ENCODE assay signal across 9 mouse cellular contexts in genomic region chr4:152263512-152264176, GRCm38 (mm10). TPM values are rescaled to one million over a fixed set of nuclear protein-coding genes. Genes with fewer than 3 reads are reported as not detected.
DNase-seq lines count a peak whose midpoint lies in the region; ATAC-seq and TF ChIP-seq lines count a peak whose summit lies in the region.
"Had no signal": no experiment of that assay in that cellular context is flagged by ENCODE, and none has a peak within 500 bp of the region (broad histone marks: within the 10 kb centered on the region; RNA-seq: fewer than 3 reads in every experiment).

No protein-coding gene starts in this region.

- TF ChIP-seq CTCF in kidney, postnatal 0 days (IDR thresholded peaks at IDR 0.05; ENCODE audit: low read depth) = no peak

- peak overlapping the region; percentile 71 for H3K4me3 ChIP-seq in megakaryocyte, embryonic 14.5 days (replicated peaks)
- H3K4me3 ChIP-seq in kidney, postnatal 0 days (replicated peaks; ENCODE audit: low read depth, low read length) = no peak overlapping the region
- H3K4me3 ChIP-seq in stomach, embryonic 14.5 days (ENCODE audit: low read depth, low read length) = no peak overlapping the region
- H3K4me3 ChIP-seq in forebrain, embryonic 14.5 days (ENCODE audit: low read depth, low read length) = no peak overlapping the region

- peak overlapping the region; percentile 28; the same call in 1 of the 2 replicates for H3K4me2 ChIP-seq in kidney, postnatal 0 days (ENCODE audit: low read length)
- H3K4me2 ChIP-seq in stomach, embryonic 14.5 days (replicated peaks; ENCODE audit: low read depth, low read length) = no peak overlapping the region
- H3K4me2 ChIP-seq in forebrain, embryonic 14.5 days (ENCODE audit: low read length) = no peak overlapping the region

- H3K27me3 ChIP-seq in megakaryocyte, embryonic 14.5 days (replicated peaks) = no peaks in the 10 kb centered on the region
- no peaks in the 10 kb centered on the region for H3K27me3 ChIP-seq in kidney, postnatal 0 days (ENCODE audit: insufficient read depth, low read length)
- no peaks in the 10 kb centered on the region for H3K27me3 ChIP-seq in stomach, embryonic 14.5 days (ENCODE audit: control insufficient read depth, insufficient read depth, low read length)
- H3K27me3 ChIP-seq in forebrain, embryonic 14.5 days (replicated peaks; ENCODE audit: control insufficient read depth, insufficient read depth, low read length) = no peaks in the 10 kb centered on the region

- H3K4me1 ChIP-seq in megakaryocyte, embryonic 14.5 days = peaks cover 71% of the 10 kb centered on the region
- peaks cover 12% of the 10 kb centered on the region for H3K4me1 ChIP-seq in kidney, postnatal 0 days (replicated peaks; ENCODE audit: insufficient read depth, low read length)
- peaks cover 11% of the 10 kb centered on the region; the same call in 1 of the 2 replicates for H3K4me1 ChIP-seq in stomach, embryonic 14.5 days (ENCODE audit: control insufficient read depth, insufficient read depth, low read length)
- 0 out of 2 replicates have a peak, but pooled peaks cover 3% of the 10 kb centered on the region for H3K4me1 ChIP-seq in forebrain, embryonic 14.5 days (ENCODE audit: control insufficient read depth, insufficient read depth, low read length)

- peak; percentile 20 for DNase-seq in adrenal gland, adult 2 months
- no peak for DNase-seq in adrenal gland, postnatal 25 days
- peak; percentile 90 for DNase-seq in kidney, postnatal 0 days (ENCODE audit: low spot score)
- no peak for DNase-seq in right cerebral cortex, adult 18-20 months
- no peak for DNase-seq in forebrain, embryonic 14.5 days (ENCODE audit: low spot score)

- H3K36me3 ChIP-seq in megakaryocyte, embryonic 14.5 days (replicated peaks; ENCODE audit: low read length) = peaks cover 91% of the 10 kb centered on the region
- no peaks in the 10 kb centered on the region for H3K36me3 ChIP-seq in kidney, postnatal 0 days (ENCODE audit: insufficient read depth, low read length)
- H3K36me3 ChIP-seq in stomach, embryonic 14.5 days (ENCODE audit: control insufficient read depth, insufficient read depth, low read length) = no peaks in the 10 kb centered on the region; the same call in 1 of the 2 replicates
- no peaks in the 10 kb centered on the region for H3K36me3 ChIP-seq in forebrain, embryonic 14.5 days (ENCODE audit: control insufficient read depth, insufficient read depth, low read length)

- 33% methylated on average over 10 of the region's 10 CpGs for WGBS in kidney, postnatal 0 days
- WGBS in stomach, embryonic 14.5 days = 33% methylated on average over 10 of the region's 10 CpGs
- 42% methylated on average over 10 of the region's 10 CpGs for WGBS in forebrain, embryonic 14.5 days

- ATAC-seq in megakaryocyte, adult 5-6 weeks (ENCODE audit: poor library complexity, severe bottlenecking) = no peak
- ATAC-seq in kidney, postnatal 0 days (replicated peaks; ENCODE audit: low FRiP score, low read depth) = peak; percentile 83
- peak; percentile 68 for ATAC-seq in stomach, embryonic 14.5 days (ENCODE audit: insufficient number of reproducible peaks, insufficient read depth, low FRiP score, low read depth)
- no peak for ATAC-seq in forebrain, embryonic 14.5 days

- no peaks in the 10 kb centered on the region for H3K9me3 ChIP-seq in megakaryocyte, embryonic 14.5 days
- no peaks in the 10 kb centered on the region for H3K9me3 ChIP-seq in kidney, postnatal 0 days (replicated peaks; ENCODE audit: low read length)
- no peaks in the 10 kb centered on the region for H3K9me3 ChIP-seq in stomach, embryonic 14.5 days (ENCODE audit: control insufficient read depth, low read depth, low read length)
- H3K9me3 ChIP-seq in forebrain, embryonic 14.5 days (replicated peaks; ENCODE audit: control insufficient read depth, low read length) = no peaks in the 10 kb centered on the region

- peak overlapping the region; percentile 37; the same call in 1 of the 2 replicates for H3K9ac ChIP-seq in kidney, postnatal 0 days (ENCODE audit: low read depth, low read length)
- H3K9ac ChIP-seq in stomach, embryonic 14.5 days (replicated peaks; ENCODE audit: low read depth, low read length) = no peak overlapping the region; the same call in 1 of the 2 replicates
- no peak overlapping the region for H3K9ac ChIP-seq in forebrain, embryonic 14.5 days (ENCODE audit: low read length)

- peak overlapping the region; percentile 50; the same call in 1 of the 2 replicates for H3K27ac ChIP-seq in kidney, postnatal 0 days
- H3K27ac ChIP-seq in stomach, embryonic 14.5 days (ENCODE audit: low read length) = no peak overlapping the region
- no peak overlapping the region for H3K27ac ChIP-seq in forebrain, embryonic 14.5 days (ENCODE audit: low read depth, low read length)

RNA-seq across cellular contexts. Expression of gene Gpr153, which starts 10.4 kb away (rescaled TPM):
- total RNA-seq in adrenal gland, adult 2 months (2021) = 1 to 10 TPM; 3.5 to 8.3 TPM
- 16.6 and 22.4 TPM in 2 replicates for polyA plus RNA-seq in adrenal gland, adult 2 months (2012; rRNA removed)
- 3.1 and 3.6 TPM in 2 replicates for total RNA-seq in adrenal gland, postnatal 25 days (2021)
- polyA plus RNA-seq in megakaryocyte, embryonic 14.5 days (2012; ENCODE audit: insufficient read depth, low replicate concordance) = 0.11 TPM in 1 of 2 replicates, not detected in the other
- total RNA-seq in megakaryocyte, adult 5-6 weeks (2015) = not detected in 2 replicates
- total RNA-seq in megakaryocyte, adult 5-6 weeks (2017) = 0.04 and 1.7 TPM in 2 replicates
- polyA plus RNA-seq in kidney, postnatal 0 days (2015; fragmentation: Nextera tagmentation; extraction: Ambion mirVana) = 4.6 and 5.2 TPM in 2 replicates
- polyA plus RNA-seq in stomach, embryonic 14.5 days (2014; fragmentation: Nextera tagmentation; extraction: Ambion mirVana) = 14.2 and 19.1 TPM in 2 replicates
- polyA plus RNA-seq in forebrain, embryonic 14.5 days (2014; fragmentation: Nextera tagmentation; extraction: Ambion mirVana) = 6.7 and 8.4 TPM in 2 replicates

RNA-seq across cellular contexts. Expression of gene Hes3, which starts 27.8 kb away (rescaled TPM):
- not detected for total RNA-seq in adrenal gland, adult 2 months (2021)
- 0.30 TPM in 1 of 2 replicates, not detected in the other for polyA plus RNA-seq in adrenal gland, adult 2 months (2012; rRNA removed)
- not detected in 2 replicates for total RNA-seq in adrenal gland, postnatal 25 days (2021)
- polyA plus RNA-seq in megakaryocyte, embryonic 14.5 days (2012; ENCODE audit: insufficient read depth, low replicate concordance) = not detected in 2 replicates
- total RNA-seq in megakaryocyte, adult 5-6 weeks (2015) = not detected in 2 replicates
- not detected in 2 replicates for total RNA-seq in megakaryocyte, adult 5-6 weeks (2017)
- polyA plus RNA-seq in kidney, postnatal 0 days (2015; fragmentation: Nextera tagmentation; extraction: Ambion mirVana) = not detected in 2 replicates
- polyA plus RNA-seq in stomach, embryonic 14.5 days (2014; fragmentation: Nextera tagmentation; extraction: Ambion mirVana) = 0.43 TPM in 1 of 2 replicates, not detected in the other
- polyA plus RNA-seq in forebrain, embryonic 14.5 days (2014; fragmentation: Nextera tagmentation; extraction: Ambion mirVana) = not detected in 2 replicates
- total RNA-seq: common myeloid progenitor, adult 5-6 weeks had no signal

RNA-seq across cellular contexts. Expression of gene Icmt, which starts 33.4 kb away (rescaled TPM):
- 10 to 100 TPM; 34.6 to 49.1 TPM for total RNA-seq in adrenal gland, adult 2 months (2021)
- 39.5 and 48.3 TPM in 2 replicates for polyA plus RNA-seq in adrenal gland, adult 2 months (2012; rRNA removed)
- total RNA-seq in adrenal gland, postnatal 25 days (2021) = 44.9 and 48.7 TPM in 2 replicates
- 5.8 and 20.7 TPM in 2 replicates for polyA plus RNA-seq in megakaryocyte, embryonic 14.5 days (2012; ENCODE audit: insufficient read depth, low replicate concordance)
- total RNA-seq in megakaryocyte, adult 5-6 weeks (2015) = 8.7 and 9.3 TPM in 2 replicates
- 9.7 and 11.9 TPM in 2 replicates for total RNA-seq in megakaryocyte, adult 5-6 weeks (2017)
- 20.0 and 23.6 TPM in 2 replicates for polyA plus RNA-seq in kidney, postnatal 0 days (2015; fragmentation: Nextera tagmentation; extraction: Ambion mirVana)
- 20.2 and 22.6 TPM in 2 replicates for polyA plus RNA-seq in stomach, embryonic 14.5 days (2014; fragmentation: Nextera tagmentation; extraction: Ambion mirVana)
- 13.2 and 18.2 TPM in 2 replicates for polyA plus RNA-seq in forebrain, embryonic 14.5 days (2014; fragmentation: Nextera tagmentation; extraction: Ambion mirVana)

RNA-seq across cellular contexts. Expression of gene Rnf207, which starts 55.1 kb away (rescaled TPM):
- 1 to 10 TPM in 1 of 2 experiments, under 1 TPM in 1; 0.84 to 1.1 TPM for total RNA-seq in adrenal gland, adult 2 months (2021)
- polyA plus RNA-seq in adrenal gland, adult 2 months (2012; rRNA removed) = 0.26 and 0.67 TPM in 2 replicates
- total RNA-seq in adrenal gland, postnatal 25 days (2021) = 1.1 TPM in 1 of 2 replicates, not detected in the other
- 1.8 and 3.8 TPM in 2 replicates for polyA plus RNA-seq in megakaryocyte, embryonic 14.5 days (2012; ENCODE audit: insufficient read depth, low replicate concordance)
- not detected in 2 replicates for total RNA-seq in megakaryocyte, adult 5-6 weeks (2015)
- not detected in 2 replicates for total RNA-seq in megakaryocyte, adult 5-6 weeks (2017)
- 0.45 and 1.1 TPM in 2 replicates for polyA plus RNA-seq in kidney, postnatal 0 days (2015; fragmentation: Nextera tagmentation; extraction: Ambion mirVana)
- polyA plus RNA-seq in stomach, embryonic 14.5 days (2014; fragmentation: Nextera tagmentation; extraction: Ambion mirVana) = 1.00 and 1.1 TPM in 2 replicates
- polyA plus RNA-seq in forebrain, embryonic 14.5 days (2014; fragmentation: Nextera tagmentation; extraction: Ambion mirVana) = 2.4 and 2.5 TPM in 2 replicates
- total RNA-seq: common myeloid progenitor, adult 5-6 weeks had no signal

Comparison
In these comparisons a context has a peak if more than half of its experiments do, and no peak if none do; other contexts are left out.
1. DNase-seq: peak in adrenal gland, adult 2 months (single experiment) and kidney, postnatal 0 days (single experiment); none in adrenal gland, postnatal 25 days (single experiment), right cerebral cortex, adult 18-20 months (single experiment) and forebrain, embryonic 14.5 days (single experiment).
2. ATAC-seq: peak in kidney, postnatal 0 days (single experiment) and stomach, embryonic 14.5 days (single experiment); none in megakaryocyte, adult 5-6 weeks (single experiment) and forebrain, embryonic 14.5 days (single experiment).